Mouse (Mus musculus): Measurements from ENCODE around the gene Kcnh1. TPM values are rescaled to one million over a fixed set of nuclear protein-coding genes. Genes with fewer than 3 reads are reported as not detected.

Gene Kcnh1
- total RNA-seq, 2 experiments from 2014 or later, result 0.07 to 0.19 TPM

DNA sequence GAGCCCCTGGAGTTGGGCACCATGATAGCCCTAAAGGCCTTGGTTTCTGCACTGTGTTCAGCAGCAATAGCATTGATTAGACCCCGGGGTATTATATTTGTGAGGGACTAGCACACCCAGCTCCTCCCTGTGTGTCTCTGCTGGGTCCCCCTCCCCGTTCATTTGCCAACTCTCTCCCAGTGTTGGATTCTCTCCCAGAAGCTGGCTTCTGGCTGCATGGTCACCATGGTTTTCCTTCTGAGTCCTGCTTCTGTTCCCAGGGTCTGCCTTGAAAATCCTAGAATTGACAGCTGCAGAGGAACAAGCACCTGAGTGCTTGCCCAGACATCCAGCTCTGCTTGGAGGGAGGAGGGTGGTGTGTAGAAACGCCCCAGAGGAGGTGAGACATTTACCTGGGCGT is 261.1 kb downstream of the Kcnh1 start:
- DNase-seq (ENCODE audit: low spot score in 2 of 2), result no peak

DNA sequence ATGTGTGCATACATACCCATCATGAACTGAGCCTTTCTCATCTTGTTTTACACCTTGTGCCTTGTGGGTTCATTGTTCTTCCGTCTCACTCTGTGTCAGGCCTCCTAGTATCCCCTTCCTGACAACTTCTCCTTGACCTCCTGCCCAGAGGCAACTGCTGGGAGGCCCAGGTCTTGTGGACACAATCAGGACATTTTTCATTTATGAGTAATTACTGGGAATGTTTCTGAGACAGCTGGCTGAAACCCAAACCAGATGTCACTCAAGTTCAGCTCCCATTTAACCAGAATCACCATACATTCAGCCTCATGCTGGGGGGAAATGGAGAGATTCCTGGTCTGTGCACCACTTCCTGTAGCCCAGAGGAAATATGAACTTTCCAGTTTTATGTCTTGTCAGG is 263.9 kb downstream of the Kcnh1 start:
- DNase-seq (ENCODE audit: low spot score in 2 of 2), result no peak

DNA sequence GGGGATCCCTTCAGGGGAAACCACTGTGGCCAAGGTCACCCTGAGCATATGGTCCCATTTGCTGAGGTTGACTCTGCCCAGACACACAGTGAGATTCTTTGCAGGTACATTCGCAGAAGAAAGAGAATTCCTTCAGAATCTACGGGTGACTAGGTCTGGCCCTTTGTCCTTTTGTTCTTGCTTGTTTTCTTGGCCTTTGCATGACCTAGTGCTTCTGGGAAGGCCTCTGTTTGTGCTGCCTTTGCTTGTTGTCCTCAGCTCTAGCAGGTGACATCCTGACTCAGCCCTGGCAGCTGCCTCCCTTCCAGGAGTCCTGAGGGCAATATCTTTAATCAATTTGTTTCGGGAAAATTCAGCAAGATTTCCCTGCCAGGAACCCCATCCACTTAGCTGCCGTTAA is 264.4 kb downstream of the Kcnh1 start:
- DNase-seq (ENCODE audit: low spot score in 2 of 2), result no peak

DNA sequence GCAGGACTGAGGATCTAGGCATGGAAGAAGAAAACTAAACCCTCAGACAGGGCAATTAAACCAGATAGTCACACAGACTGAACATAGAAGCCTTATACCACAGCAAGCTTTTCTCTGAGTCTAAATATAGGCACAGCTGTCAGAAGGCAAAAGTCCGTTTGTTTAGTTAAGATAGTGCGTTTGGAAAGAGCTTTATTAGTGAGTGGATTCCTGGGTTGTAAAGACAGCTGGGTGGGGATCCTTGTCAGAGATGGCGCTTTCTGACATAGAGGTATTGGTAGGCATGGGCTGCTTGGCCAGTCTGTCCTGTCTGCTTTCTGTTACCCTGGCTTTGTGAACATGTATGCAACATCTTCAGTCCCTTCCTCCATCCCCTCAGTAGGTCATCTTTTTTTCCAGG is 266.5 kb downstream of the Kcnh1 start:
- DNase-seq (ENCODE audit: low spot score in 2 of 2), result no peak

DNA sequence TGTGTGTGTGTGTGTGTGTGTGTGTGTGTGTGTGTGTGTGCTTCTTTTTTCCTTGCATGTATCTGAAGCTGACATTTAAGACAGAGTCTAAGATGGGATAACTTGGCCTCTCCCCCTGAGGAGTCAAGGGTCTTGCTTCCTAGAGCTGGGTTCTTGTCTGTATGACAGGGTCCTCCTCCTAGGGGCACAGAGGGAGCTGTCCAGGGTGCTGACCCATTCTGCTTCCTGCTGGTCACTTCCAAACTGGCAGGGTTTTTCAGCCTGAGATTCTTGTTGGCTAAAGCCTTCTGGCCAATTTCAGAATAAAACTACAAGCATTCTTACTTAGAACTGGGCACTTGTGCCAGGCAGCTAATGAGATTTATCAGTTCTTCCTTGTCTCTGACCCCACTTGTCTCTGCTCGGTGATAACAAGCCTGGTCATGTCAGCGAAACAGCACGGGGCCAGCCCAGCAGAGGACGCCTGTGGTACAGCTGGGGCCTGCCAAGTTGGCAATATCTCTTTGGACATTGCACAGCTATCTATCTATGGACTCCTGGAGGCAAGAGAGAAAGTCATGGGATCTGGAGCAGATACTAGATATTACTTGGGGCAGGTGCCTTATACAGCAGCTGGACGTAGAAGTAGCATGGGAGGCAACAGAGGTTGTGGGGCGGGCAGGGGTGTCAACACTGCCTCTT is 267.1 kb downstream of the Kcnh1 start:
- no peak for DNase-seq (ENCODE audit: low spot score in 2 of 2)

DNA sequence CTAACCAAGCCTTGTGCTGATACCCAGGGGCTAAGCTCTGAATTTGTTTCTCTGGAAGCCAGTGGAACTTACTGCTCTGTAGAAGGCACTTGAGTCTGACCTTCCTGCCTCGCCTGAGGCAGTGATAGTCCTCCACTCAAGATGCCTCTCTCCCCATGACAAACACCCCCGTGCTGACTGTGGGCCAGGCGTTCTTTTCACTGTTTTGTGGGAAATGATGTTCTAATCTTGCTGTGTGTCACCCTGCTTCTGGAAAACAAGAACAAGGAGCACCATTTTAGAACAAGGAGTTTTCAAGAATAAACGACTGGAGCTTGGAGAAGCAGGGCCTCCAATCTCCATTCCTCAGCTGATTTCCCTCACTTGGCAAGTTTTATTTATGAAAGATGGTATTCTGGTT is 273.2 kb downstream of the Kcnh1 start:
- no peak for DNase-seq (ENCODE audit: low spot score in 2 of 2)

DNA sequence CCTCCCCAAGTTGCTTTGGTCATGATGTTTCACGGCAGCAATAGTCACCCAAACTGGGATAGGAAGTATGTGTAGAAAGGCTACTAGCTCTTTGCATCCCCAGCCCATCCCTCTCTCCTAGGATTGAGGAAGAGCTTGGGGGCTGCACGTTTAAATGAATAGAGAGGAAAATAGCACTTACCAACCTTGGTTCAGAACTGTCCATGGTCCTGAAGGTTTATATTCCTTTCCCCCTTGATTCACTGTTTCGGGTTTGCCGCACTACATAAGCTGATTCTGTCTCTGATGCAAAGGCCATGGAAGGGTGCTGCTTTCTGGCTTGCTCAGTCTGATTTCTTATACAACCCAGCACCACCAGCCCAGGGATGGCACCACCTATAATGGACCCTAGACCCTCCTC is 281.8 kb downstream of the Kcnh1 start:
- DNase-seq (ENCODE audit: low spot score in 2 of 2), result no peak

DNA sequence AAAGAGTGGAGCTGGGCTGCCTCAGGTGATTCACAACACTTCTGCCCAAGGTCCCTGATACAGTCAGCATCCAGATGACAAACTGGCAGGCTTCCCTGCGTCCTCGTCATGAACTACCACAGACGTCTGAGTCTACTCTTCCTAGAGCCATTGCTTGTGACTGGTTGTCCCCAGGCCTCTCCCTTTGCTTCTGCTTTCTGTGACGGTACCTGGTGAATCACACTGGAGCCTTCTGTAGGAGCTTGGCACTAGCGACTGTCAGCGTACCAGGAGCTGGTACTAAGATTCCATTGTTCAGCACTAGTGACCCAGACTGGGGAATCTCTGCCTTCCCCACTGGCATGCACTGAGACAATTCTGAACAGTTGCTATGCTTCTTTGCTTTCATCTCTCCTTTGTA is 282.6 kb downstream of the Kcnh1 start:
- no peak for DNase-seq (ENCODE audit: low spot score in 2 of 2)

DNA sequence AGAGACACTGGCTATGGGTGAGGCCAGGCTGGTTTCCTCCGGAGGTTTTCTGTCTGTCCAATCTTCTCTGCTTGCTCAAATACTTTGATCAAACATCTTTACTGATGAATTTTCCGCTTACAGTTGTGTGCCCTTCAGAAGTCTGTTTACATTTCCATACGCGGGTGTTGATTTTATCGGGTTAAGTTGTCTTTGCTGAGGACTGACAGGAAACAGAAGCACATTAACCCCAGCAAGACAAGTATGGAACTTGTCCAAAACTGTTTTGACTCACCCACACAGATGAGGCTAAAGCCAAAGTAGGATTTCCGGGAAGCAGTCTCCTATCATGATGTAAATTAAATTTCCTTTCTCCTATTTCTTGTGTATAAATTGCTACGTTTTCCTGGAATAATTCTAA is 286.1 kb downstream of the Kcnh1 start:
- no peak for DNase-seq (ENCODE audit: low spot score in 2 of 2)

DNA sequence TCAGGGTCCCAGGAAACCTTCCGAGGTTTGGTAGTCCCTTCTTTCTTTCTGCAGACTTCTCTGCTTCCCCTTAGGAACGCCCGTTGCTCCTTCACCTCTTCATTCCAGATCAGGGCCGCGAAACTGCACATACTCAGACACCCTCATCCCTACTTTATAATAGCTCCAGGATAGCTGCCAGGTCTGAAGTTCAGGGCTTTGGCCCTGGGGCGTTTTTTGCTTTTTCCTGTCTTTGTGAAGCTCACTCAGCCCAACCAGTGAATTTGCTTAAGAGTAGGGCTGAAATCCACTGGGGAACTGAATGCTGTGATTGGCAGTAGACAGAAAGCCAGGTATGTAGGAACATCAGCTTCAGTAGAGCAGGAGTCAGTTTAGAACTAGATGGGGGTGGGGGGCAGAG is 287.0 kb downstream of the Kcnh1 start:
- DNase-seq (ENCODE audit: low spot score in 2 of 2), result no peak

DNA sequence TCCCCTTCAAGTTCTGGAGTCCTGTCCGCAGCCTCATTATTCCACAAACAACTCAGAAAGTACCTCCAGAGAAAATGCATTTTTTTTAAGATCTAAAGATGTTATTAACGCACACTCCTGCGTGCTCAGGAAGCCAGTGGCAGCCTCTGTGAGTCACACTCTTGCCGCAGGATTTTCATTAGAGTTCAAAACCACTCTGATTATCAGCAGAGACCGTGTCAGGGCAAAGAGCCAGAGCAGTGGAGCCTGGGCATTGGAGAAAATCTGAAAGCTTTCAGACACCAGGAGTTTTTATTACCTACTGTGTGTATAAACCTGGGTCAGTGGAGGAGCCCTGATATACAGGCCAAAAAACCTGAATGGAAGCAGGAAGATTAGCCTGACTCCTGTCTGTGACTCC is 287.6 kb downstream of the Kcnh1 start:
- no peak for DNase-seq (ENCODE audit: low spot score in 2 of 2)

DNA sequence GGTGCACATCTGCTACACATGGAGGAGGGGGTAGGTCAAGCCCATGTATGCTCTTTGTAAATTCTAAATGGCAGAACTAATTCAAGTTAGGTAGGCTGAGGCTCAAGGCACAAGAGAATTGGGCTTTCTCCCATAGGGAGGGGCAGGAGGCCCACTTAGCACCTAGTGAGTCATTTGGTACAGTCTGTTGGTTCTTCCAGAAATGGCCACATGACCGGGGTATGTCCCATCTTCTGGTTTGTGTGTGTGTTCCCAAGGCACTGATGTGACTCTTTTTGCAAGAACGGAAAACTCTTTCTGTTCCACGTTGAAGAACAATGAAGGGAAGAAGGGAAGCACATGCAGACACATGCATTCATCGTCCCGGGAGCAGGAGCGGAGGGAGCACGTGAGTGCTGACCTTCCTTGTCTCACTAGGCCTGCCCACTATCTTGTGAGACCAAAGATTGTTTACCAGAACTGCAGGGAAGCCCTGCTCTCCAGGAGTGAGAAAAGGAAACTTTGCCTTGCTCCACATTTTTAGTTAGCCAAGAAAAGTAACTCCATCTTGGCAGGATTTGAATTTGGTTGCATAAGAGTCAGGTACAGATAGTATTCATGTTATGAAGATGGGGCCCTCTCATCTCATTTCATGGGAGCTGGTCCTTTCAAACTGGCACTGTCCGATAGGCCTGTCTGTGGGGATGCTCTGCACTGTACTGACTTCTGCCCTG is 289.7 kb downstream of the Kcnh1 start:
- DNase-seq (ENCODE audit: low spot score in 2 of 2), result no peak

DNA sequence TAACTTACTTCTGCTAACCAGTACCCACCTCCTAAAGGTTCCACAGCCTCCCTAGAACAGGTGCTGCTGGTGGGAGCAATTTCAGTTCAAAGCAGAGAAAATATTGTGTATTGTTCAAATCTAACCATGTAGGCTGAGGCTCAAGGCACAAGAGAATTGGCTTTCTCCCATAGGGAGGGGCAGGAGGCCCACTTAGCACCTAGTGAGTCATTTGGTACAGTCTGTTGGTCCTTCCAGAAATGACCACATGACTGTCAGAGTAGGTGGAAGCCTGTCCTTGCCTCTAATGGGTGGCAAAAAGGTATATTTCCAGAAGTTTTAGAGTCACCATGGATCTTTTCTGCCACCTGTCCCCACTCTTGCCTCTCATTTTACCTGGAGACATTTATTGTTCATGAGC is 290.9 kb downstream of the Kcnh1 start:
- no peak for DNase-seq (ENCODE audit: low spot score in 2 of 2)

DNA sequence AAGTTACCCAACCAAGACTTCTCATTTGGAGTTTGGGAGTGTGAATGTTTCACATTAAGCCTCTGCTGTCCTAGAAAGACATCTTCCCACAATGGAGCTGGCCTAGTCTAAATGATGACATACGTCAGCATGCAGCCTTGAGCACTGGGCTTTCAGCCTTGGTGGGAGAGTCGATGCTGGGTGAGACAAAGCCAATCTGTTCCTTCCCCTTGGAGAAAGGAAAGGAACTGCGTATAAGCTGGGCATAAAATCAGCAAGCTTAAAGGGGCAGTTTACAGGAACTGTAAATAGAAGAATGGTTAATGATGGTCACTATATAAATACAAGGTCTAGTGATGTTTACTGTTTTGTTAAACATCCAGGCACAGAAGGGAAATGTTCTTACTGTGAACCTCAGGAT is 294.5 kb downstream of the Kcnh1 start:
- no peak for DNase-seq (ENCODE audit: low spot score in 2 of 2)

DNA sequence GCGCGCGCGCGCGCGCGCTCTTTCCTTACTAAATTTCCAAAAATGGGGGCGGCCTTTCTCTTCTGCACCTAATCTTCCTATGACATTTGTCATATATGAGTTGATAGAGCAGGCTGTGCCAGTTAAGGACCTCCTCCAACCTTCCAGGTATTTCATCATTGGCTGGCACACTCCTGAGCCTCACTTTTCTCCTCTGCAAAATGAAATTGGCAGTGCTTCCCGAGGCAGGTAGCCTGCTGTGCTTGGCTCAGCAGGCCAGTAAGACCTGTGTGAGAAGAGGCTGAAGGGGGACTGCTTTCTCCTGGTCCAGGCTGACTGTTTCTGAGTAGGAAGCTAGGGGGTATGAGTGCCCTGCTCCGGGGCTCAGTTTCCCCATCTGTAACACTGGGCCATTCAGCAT is 297.0 kb downstream of the Kcnh1 start:
- no peak for DNase-seq (ENCODE audit: low spot score in 2 of 2)

DNA sequence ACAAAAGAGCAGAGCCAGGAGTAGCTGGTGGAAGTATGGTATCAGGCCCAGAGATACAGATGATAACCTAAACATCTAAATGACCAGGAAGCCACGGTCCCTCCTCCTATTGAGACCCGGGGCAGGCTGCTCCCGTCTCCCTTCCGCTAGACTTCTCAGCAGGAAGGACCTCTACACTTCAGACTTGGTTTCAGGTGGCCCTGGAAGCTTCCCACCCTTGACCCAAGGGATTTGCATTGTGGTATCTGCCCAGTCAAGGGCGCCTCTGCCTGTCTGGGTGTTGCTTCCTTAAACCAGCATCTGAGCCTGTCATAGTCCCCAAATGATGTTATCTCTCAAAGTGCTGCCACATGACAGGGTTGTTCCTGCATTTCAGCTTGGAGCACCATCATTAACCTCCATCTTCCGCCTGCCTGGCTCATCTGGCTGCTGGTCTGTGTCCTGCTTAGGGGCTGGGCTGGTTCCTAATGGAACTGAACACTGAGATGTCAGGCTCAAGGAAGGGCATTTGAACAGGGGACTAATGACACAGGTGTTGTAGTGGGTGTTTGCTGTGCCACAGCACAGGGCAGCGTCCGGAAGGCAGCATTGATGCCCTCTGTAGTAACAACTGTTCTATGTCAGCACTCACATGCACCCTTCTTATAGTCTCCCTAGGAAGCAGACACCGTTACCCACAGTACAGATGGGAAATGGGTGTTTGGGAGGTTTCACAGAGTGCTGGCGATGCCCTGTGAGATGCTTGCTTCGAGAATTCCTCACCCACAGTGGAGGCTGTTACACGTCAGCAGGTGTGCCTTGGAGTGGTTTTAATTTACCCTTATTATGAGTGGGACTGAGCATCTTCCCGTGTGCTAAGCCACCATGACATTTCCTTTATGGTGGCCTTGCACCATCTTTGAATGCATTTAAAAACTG is 299.6 kb downstream of the Kcnh1 start:
- DNase-seq (ENCODE audit: low spot score in 2 of 2), result no peak

DNA sequence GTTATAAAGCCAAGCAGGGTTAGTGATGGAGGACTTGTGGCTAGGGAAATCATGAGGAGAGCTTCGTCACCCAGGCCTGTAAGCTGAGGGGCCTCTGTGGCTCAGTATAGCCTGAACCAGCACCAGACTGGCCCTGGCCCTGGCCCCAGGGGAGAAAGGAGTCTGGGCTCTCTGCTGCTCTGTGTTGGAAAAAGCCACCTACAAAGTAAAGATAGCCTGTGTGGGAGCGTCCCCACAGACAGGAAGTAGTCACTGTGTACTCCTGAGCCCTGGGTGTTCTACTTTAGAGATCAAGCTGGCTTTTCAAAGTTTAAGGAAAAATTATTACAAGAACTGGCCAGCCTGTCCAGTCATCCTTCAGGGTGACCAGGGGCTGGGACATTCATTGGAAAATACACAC is 306.9 kb downstream of the Kcnh1 start:
- DNase-seq (ENCODE audit: low spot score in 2 of 2), result no peak

DNA sequence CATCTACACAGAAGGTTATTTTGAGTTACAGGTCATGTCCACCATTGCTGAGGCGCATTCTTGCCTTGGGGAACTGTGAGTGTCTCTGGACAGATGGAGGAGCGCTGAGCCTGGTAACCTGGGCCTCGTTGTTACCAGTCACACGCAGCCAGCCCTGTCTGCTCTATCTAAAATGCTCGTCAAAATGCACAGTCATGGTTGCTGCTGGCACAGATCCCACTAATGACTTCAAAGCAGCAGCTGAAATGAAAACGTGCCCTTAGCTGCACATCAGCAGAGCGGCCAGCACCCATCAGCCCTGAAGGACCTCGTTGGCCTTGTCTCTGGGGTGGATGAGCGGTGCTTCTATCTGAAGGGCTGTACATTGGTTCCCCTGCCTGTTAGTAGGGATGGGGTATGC is 311.4 kb downstream of the Kcnh1 start:
- peak in 1 of 2 experiments; percentile 10 for DNase-seq (ENCODE audit: low spot score in 2 of 2)

DNA sequence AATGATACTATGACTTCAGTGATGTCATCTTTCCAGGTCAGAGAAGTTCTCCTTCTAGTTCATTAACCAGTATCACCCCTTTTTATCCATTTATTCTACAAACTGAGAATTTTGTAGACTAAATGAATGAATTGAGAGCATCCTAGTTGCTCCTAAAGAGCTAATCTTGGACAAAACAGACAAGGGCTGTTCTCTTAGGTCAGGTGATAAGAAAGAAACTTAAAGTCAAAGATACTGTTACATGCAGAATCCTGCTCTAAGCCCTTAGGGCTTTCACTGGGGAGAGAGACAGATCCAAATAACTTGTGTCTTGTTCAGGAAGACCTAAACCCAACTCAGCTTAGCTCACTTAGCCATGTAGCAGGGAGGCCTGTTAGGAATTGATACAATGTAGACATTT is 312.3 kb downstream of the Kcnh1 start:
- no peak for DNase-seq (ENCODE audit: low spot score in 2 of 2)

DNA sequence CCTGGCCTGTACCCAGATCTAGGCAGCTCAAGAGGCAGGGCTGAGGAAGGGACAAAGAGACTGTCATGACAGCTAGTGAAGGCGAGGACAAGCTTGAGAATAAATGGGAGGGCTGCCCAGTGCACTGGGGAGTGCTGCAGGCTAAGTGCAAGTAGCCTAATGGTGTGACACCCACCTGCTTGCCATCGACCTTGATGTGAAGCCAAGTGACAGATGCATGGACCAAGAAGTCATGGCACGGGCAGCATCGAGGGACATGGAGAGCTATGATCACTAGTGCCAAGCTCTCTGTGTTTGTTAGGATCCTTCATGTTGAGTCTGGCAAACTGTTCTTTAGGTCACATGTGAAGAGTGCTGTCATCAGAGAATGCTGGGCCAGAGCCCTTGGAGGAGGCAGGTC is 313.1 kb downstream of the Kcnh1 start:
- no peak for DNase-seq (ENCODE audit: low spot score in 2 of 2)

DNA sequence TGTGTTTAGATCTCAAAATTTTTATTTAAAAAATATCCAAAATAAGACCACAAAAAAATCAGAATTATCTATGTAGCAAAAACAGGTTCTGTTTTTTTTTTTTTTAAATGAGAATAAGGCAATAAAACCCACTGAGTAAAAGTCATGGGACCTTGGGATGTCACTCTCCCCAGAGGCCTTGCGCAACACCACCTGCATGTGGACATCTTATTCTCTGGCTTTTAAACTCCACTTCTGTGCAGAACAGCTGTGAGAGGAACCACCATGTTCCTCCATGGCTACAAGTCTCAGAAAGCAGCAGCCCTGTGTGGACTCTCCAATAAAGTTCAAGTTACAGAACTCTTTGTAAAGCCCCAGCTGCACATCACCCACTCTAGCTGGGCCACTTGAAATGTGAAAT is 322.2 kb downstream of the Kcnh1 start:
- no peak for DNase-seq (ENCODE audit: low spot score in 2 of 2)

DNA sequence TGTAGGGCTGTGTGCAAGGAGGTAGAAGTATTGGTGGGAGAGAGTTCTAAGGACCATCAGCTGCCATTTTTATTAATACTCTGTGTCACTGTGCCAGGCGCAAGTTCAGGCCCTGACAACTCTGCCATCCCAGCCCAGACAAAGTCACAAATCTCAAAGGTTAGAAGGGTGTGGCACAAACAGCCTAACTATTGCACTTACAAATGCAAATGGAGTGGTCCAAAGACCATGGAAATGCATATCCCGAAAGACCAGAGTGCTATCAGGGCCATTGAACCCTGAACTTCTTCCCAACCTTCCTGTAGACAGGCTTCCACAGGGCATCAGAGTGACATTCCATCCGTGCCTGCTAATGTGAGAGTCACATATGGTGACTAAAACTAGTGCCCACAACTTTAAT is 324.8 kb downstream of the Kcnh1 start:
- DNase-seq (ENCODE audit: low spot score in 2 of 2), result no peak

Measured in adrenal gland, adult 18-20 months (tissue).